Mouse (Mus musculus) spleen, adult 2 months (tissue): ENCODE measurements at regions not wholly inside any gene's neighbourhood (a gene's known extent, or its start where the extent isn't known, plus 50 kb on each side); places are given as distances from the start of the nearest gene placed in this dataset.

Source experiments
- DNase-seq, 2 experiments: peaks; one replicate each; pipeline versions ENCODE4 v3.0.0 to v3.0.0-alpha.2; 2012 to 2021; ENCODE audit warnings: low spot score in 2 of 2, low read depth in 1 of 2
- H3K27ac ChIP-seq: fragments of 200-500 bp; 2 replicates; pipeline ENCODE4 v1.5.1; 2012; ENCODE audit warnings: low read length, inconsistent platforms; ENCODE audit not compliant: insufficient read depth
- H3K27me3 ChIP-seq: fragments of 200-500 bp; 2 replicates; pipeline ENCODE4 v1.6.1; 2012; ENCODE audit warnings: mild to moderate bottlenecking, moderate library complexity, low read length, inconsistent platforms; ENCODE audit not compliant: control insufficient read depth, insufficient read depth
- H3K36me3 ChIP-seq: fragments of 200-500 bp; 2 replicates; pipeline ENCODE4 v1.6.1; 2012; ENCODE audit warnings: mild to moderate bottlenecking, low read length, inconsistent platforms; ENCODE audit not compliant: control insufficient read depth, insufficient read depth
- H3K4me1 ChIP-seq: fragments of 200-500 bp; 2 replicates; pipeline ENCODE4 v1.6.1; 2011; ENCODE audit warnings: inconsistent platforms; ENCODE audit not compliant: control insufficient read depth, insufficient read depth, insufficient read length
- H3K4me3 ChIP-seq: fragments of 200-500 bp; 2 replicates; pipeline ENCODE4 v1.5.1; 2011; ENCODE audit warnings: mild to moderate bottlenecking, inconsistent platforms; ENCODE audit not compliant: insufficient read depth, insufficient read length; ENCODE audit errors: extremely low read depth
- CTCF ChIP-seq: fragments of 200-500 bp; IDR thresholded peaks from 2 replicates; pipeline ENCODE4 v1.5.1; 2011; ENCODE audit warnings: mild to moderate bottlenecking, inconsistent platforms; ENCODE audit not compliant: insufficient read depth, insufficient read length, insufficient replicate concordance; ENCODE audit errors: extremely low read depth
- POLR2A ChIP-seq: fragments of 200-500 bp; IDR thresholded peaks from 2 replicates; pipeline ENCODE4 v1.6.1; 2011; ENCODE audit warnings: low read depth, low read length, inconsistent platforms
- WGBS: fragments of 180-500 bp; shearing (Covaris S2); methylation state at CpG from one replicate; pipeline ENCODE4 v1.1.7; 2018; 5-methylcytosine and 5-hydroxymethylcytosine counted together

GRCm38 (mm10) chr3:82781464-82781863, 94.8 kb downstream of the Rbm46 start:
- Histone ChIP-seq H3K4me1 (no peaks in the 10 kb centered on the region), H3K4me3 (no peak overlapping the region), H3K27me3 (no peaks in the 10 kb centered on the region), H3K36me3 (no peaks in the 10 kb centered on the region), H3K27ac (no peak overlapping the region)
- no peak for DNase-seq
- 79% methylated on average over 1 of the region's 1 CpGs for WGBS
- TF ChIP-seq POLR2A (no peak), CTCF (no peak)

- Histone ChIP-seq H3K4me3 (no peak overlapping the region), H3K4me1 (no peaks in the 10 kb centered on the region), H3K27ac (no peak overlapping the region), H3K27me3 (no peaks in the 10 kb centered on the region), H3K36me3 (no peaks in the 10 kb centered on the region)
- WGBS: 80% methylated on average over 8 of the region's 8 CpGs
- DNase-seq: no peak
- TF ChIP-seq POLR2A (no peak), CTCF (no peak)
Measured at GRCm38 (mm10) chr3:82770512-82771270, 105.6 kb downstream of the Rbm46 start.

GRCm38 (mm10) chr3:82767484-82767883, 108.8 kb downstream of the Rbm46 start:
- Histone ChIP-seq H3K27ac (no peak overlapping the region), H3K27me3 (no peaks in the 10 kb centered on the region), H3K36me3 (no peaks in the 10 kb centered on the region), H3K4me3 (no peak overlapping the region), H3K4me1 (no peaks in the 10 kb centered on the region)
- TF ChIP-seq CTCF (no peak), POLR2A (no peak)
- WGBS: 72% methylated on average over 5 of the region's 5 CpGs
- DNase-seq: no peak

DNA sequence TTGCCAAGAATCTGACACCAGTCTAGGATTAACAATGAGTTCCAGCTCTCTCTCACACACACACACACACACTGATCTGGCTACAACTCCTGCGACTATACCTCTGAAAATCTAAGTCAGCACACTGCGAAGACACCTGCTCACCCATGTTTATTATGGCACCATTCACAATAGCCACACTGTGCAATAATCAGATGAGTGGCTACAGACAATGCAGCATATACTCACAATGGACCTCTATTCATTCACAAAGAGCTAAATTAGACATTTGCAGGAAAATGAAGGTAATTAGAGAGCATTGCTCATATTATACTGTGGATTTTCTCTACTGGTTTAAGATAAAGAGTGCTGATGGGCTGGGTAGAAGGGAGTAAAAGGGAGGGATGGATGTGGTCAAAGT, 116.3 kb downstream of the Rbm46 start:
- DNase-seq: no peak
- TF ChIP-seq CTCF: no peak
- TF ChIP-seq POLR2A: no peak

GRCm38 (mm10) chr3:82758967-82759366, 117.3 kb downstream of the Rbm46 start:
- WGBS: 78% methylated on average over 1 of the region's 1 CpGs

More for the DNA sequence above, 116.3 kb downstream of the Rbm46 start:
- Histone ChIP-seq H3K27me3 (no peaks in the 10 kb centered on the region), H3K36me3 (no peaks in the 10 kb centered on the region), H3K27ac (no peak overlapping the region), H3K4me3 (no peak overlapping the region), H3K4me1 (no peaks in the 10 kb centered on the region)
- 91% methylated on average over 2 of the region's 2 CpGs for WGBS

DNA sequence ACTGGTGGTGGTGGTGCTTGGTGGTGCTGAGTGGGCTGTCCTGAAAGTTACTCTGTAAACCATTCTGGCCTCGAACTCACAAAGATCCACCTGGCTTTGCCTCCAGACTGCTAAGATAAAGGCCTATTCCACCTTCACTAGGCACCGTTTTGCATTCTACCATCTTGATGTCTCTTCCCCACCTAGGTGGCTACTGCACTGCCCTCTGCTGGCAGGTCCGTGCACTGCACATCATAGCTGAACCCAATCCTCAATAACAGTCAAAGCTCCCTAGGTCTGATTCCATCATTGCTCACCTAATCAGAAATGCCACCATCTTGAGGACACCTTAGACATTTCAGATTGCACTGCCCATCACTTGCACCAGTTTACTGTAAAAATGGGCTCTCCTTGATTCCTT, 150.7 kb downstream of the Rbm46 start:
- no peaks in the 10 kb centered on the region for H3K4me1 ChIP-seq
- no peak overlapping the region for H3K4me3 ChIP-seq
- H3K36me3 ChIP-seq: no peaks in the 10 kb centered on the region
- 34% methylated on average over 3 of the region's 3 CpGs for WGBS
- no peak overlapping the region for H3K27ac ChIP-seq
- no peak for TF ChIP-seq POLR2A
- peak; percentile 33; the same call in 1 of the 2 replicates for TF ChIP-seq CTCF
- no peaks in the 10 kb centered on the region for H3K27me3 ChIP-seq
- peak in 1 of 2 experiments; percentile 3 for DNase-seq

More at GRCm38 (mm10) chr3:82758967-82759366, 117.3 kb downstream of the Rbm46 start:
- no peak overlapping the region for H3K27ac ChIP-seq
- H3K4me1 ChIP-seq: no peaks in the 10 kb centered on the region
- H3K4me3 ChIP-seq: no peak overlapping the region
- TF ChIP-seq CTCF (no peak), POLR2A (no peak)
- DNase-seq: no peak
- no peaks in the 10 kb centered on the region for H3K36me3 ChIP-seq
- H3K27me3 ChIP-seq: no peaks in the 10 kb centered on the region

DNA sequence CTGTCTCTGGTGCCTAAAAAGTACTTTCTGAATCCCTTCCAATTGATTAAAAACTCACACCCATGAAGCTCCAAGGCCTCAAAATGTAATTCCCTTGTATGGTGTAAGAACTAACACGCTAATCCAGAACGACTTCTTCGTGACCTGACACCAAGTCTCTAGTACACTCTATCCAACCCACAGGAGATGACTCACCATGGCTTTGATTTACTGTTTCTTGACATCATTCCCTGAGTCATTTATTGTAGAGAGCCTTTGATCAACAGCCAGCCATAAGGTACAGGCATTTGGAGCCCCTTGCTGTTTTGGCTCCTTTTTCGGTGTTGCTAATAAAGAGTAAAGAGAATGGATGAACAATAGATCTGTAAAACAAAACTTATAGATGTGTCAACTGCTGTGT, 159.7 kb upstream of the Npy2r start:
- Histone ChIP-seq H3K36me3 (no peaks in the 10 kb centered on the region), H3K27ac (no peak overlapping the region), H3K4me1 (no peaks in the 10 kb centered on the region), H3K27me3 (no peaks in the 10 kb centered on the region), H3K4me3 (no peak overlapping the region)
- DNase-seq: no peak
- TF ChIP-seq CTCF (no peak), POLR2A (no peak)
- 88% methylated on average over 4 of the region's 4 CpGs for WGBS
